Mouse (Mus musculus): ENCODE results near the gene Rfx4. TPM values are rescaled to one million over a fixed set of nuclear protein-coding genes. Genes with fewer than 3 reads are reported as not detected.

Rfx4 gene
- total RNA-seq, 2 experiments from 2014 or later: 0.16 TPM; not detected in 1

DNA sequence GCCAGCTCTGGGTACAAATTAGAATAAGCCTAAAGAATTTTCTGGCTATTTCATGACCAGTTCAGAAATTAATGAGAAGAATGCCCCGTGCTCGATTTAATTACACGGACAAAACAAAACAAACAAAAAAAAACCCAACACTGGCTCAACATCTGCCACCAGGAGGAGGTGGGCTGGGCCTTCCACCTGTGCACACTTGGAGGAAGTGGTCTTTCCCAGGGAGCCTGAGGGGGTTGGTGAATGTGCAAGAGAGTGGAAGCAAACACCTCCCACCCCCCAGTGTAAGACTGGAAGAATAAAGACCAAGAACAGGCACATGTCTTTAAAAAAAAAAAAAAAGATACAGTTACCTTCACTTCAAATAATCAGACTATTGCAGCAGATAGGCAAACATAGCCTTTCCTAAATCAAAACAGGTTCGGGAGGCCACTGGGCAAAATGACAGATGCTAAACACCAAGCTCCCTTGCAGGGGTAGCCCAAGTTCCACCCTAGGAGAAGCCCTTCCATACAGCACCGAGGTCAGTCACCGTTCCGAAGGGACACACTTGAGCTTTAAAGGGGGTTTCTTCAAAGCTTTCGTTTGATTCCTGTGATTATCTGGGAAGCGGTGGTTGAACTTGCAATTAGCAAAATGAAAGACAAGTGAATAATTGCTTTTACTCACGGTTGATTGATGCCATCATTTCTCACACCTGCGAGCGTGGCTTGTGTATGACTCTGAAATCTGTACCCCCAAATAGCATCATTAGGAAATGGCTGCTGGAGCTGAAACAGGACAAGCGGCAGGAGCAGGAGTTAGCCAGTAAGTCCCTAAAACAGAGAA is 103.9 kb downstream of the Rfx4 start:
- DNase-seq (ENCODE audit: low spot score in 2 of 2): no peak

DNA sequence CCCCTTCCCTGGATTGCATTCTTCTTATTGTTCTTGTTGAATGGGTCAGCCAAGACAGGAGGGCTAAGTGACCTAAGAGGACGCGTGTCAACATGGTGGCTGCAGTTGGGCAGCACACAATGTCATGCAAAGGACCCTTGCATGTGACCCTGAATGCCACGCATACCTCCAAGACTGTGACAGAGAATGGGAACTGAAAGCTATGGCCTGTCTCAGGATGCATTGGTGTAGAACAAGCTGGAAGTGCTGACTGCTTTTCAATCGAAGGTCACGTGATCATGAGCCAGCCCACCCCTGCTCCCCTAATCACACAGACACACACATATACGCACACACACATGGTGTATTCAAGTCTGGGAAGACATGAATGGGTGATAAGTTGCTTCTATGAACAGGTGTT is 107.6 kb downstream of the Rfx4 start:
- DNase-seq (ENCODE audit: low spot score in 2 of 2): no peak

DNA sequence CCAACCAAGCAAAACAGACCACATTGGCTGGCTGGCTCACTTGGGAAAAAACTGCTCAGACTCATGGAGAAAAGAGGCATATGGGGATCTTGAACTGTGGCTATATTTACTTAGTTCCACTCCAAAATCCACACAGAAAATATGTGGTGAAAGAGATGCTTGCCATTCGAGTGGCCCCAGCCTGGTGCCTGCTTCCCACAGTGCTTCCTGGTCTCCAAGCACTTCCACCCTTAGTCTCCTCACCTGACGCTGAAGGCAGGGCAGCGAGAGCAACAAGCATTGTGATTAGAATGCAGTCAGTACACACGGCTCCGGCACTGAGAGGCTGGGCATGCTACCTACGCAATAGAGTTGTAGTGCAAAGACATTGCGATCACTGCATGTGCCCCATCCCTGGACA is 111.7 kb downstream of the Rfx4 start:
- no peak for DNase-seq (ENCODE audit: low spot score in 2 of 2)

DNA sequence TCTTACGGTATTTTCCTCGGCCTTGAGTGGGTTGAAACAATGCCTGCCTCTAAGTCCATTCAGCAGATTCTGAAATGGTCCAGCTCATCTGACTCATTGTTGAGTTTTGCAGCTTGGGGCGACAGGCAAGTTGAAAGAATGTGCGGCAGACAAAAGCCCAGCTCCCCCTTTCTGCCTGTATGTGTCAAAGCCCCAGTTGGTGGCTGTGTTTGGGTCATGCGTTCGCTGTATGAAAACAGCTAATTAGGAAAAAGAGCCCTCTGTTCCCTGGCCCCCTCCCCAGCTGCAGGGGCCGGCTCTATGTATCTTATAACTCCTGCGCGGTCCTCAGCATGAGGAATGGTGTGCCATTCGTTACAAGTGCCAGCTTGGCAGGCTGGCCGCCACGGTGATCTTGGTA is 115.4 kb downstream of the Rfx4 start:
- no peak for DNase-seq (ENCODE audit: low spot score in 2 of 2)

DNA sequence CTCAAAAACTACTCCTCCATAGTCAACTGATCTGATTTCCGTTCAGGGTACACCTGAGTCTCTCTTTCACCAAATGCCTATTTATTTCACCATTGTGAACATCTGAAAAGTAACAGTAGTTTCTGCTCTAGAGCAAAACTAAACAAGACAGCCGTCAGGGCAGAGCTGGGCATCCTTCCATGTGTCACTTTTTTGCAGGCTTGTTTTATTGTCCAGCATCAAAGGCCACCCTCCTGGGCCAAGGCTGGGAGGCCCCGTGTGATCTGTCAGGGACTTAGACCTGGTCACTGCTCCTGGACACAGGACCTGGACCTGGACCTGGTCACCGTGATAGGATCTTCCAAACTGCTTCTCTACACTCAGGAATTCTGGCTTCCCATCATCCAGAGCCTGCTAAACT is 116.1 kb downstream of the Rfx4 start:
- no peak for DNase-seq (ENCODE audit: low spot score in 2 of 2)

DNA sequence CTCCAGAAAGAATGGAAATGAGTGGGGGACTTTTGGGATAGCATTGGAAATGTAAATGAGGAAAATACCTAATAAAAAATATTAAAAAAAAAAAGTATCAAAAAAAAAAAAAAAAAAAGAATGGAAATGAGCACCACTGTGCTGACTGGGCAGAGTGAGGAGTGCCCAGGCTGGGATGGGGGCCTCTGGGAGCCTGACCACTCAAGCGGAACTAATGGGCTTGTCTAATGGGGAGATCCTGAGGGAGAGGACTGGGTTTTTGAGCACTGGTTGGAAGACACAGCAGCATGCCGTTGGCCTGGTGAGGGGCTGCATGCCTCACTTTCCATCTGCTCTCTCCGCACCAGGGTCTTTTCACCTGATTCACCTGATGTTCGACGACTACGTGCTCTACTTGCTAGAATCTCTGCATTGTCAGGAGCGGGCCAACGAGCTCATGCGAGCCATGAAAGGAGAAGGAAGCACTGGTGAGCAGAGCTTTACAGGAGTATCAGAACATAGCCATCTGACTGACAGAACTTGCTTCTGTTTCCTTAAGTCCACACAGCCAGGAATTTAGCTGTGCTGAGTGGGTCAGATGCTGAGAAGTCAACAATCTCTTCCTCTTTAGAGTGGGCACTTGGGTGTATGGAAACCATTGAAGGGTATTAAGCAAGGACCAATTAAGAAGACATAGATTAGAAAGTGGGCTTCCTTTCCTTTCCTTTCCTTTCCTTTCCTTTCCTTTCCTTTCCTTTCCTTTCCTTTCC is 124.1 kb downstream of the Rfx4 start:
- DNase-seq (ENCODE audit: low spot score in 2 of 2): no peak

DNA sequence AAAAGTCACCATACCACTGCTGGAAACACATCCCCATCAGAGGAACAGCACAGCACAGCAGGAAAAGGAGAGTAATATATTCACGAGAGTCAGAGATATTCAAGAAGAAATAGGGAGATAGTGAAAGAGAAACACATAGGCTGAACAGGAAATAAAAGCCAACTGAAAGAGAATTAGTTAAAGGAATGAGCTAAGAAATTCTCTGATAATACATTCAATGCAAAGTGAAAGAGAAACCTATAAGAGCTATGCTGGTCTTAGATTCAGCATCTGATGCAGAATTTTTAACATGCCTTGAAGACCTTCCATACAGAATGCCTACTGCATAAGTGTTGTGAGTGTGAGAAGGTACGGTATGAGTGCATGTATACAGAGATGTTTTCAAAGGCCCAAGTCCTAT is 126.7 kb downstream of the Rfx4 start:
- no peak for DNase-seq (ENCODE audit: low spot score in 2 of 2)

DNA sequence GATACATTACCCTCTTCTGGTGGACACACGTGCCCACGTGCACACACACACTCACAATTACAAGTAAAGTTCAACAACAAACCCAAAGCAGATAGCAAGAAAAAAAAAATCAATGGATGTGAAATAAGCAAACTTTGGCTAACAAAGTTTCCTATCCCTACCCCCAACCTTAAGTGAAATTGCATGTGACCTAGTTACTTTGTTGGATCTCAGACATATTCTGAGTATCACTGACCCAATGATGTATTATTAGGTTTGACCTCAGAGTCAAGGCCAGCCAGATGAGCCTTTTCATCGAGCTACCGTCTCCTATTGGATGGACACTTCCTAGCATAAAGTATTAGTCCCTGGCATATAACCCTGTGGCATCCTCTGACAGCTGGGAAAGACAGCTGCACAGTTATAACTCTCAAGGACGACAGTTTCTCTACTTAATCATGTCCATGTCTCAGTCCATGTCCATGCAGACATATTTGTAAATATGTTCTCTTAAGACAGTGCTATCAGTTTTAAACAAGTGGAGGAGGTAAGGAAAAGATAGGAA is 129.6 kb downstream of the Rfx4 start:
- no peak for DNase-seq (ENCODE audit: low spot score in 2 of 2)

DNA sequence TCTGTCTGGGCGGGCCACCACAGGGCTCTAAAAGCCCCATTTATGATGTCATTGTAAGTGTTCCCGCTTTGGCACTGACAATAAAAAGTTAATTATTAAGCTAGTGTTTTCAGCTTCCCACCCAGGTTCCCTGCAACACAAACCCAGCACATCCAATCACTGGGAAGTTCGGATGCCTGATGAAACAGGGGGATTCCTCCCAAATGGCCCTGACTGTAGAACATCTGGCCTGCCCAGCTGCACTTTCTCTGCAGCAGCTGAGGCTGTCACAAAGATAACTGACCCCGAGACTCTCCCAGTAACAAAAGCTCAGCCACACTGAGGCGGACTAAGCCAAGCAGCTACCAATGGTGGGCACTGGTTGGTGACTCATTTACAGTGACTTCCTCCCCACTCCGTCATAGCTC is 130.4 kb downstream of the Rfx4 start:
- DNase-seq (ENCODE audit: low spot score in 2 of 2): no peak

DNA sequence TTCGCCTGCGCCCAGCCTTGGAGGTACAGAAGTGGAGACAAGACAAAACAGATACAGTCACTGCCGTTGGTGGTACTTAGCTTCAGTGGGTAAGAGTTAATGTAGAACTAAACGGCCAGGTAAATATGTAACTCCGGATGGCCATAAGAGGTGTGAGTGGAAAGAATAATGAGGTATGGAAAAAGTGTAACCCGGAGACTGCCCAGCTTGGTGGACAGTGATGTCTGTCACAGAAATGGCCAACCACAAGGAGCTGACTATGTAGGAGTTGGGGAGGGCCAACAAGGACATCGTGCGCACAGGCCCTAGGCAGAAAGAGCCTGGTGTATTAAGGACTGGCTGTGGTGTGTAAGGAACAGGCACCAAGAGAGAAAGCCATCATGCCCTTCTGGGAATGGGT is 130.9 kb downstream of the Rfx4 start:
- no peak for DNase-seq (ENCODE audit: low spot score in 2 of 2)

DNA sequence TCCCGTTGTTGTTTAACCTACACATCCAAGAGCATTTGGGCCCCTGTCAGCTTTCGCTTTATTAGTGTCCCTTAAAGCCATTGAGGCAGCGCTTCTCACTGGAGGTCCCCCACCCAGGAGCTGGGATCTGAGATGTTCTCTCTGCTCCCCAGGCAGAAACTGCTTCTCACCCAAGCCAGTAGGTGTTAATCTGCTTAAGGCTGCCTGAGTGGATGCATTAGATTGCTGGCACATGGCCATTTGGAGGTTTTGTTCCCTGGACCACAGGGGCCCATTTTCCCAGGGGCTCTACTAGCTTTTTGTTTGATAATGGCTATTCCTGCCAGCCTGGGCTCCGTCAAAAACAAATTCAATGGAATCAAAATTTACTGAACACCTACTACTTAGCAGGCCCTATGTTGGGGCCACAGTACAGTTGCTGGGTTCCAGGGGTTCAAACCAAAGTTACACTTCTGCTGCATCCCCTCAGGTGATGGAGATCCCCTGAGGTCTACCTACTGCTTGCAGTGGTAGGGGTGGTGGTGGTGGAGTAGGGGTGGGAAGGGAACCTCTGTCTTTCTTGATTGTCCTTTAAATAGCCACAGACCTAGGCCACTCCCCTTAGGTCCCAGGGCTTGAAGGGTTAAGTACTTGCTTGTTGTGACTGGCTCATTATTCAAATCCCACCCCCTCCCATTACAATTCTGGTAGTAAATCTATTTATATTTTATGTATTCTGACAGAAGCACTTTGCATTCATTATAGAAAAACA is 133.4 kb downstream of the Rfx4 start:
- no peak for DNase-seq (ENCODE audit: low spot score in 2 of 2)

DNA sequence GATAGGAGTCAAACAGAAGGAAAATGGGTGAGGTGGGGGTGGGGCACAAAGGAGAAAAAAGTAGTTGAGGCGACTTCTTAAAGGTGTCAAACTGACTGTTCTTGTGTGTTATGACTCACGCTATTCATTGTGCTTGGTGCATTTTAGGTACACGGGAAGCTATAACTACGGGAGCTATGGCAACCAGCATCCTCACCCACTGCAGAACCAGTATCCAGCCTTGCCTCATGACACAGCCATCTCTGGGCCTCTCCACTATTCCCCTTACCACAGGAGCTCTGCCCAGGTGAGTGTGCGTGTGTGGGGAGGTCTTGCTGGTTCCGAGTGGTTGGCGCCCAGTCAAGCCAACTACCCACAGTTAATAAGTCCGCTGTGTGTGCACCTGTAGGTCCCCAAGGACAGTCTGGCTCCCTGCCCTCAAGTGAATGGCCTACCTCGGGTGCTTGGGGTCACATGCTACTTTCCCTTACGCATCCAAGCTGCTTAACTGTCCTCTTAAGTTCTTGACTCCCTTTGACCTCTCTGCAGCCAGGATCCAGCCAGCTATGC is 140.0 kb downstream of the Rfx4 start:
- no peak for DNase-seq (ENCODE audit: low spot score in 2 of 2)

DNA sequence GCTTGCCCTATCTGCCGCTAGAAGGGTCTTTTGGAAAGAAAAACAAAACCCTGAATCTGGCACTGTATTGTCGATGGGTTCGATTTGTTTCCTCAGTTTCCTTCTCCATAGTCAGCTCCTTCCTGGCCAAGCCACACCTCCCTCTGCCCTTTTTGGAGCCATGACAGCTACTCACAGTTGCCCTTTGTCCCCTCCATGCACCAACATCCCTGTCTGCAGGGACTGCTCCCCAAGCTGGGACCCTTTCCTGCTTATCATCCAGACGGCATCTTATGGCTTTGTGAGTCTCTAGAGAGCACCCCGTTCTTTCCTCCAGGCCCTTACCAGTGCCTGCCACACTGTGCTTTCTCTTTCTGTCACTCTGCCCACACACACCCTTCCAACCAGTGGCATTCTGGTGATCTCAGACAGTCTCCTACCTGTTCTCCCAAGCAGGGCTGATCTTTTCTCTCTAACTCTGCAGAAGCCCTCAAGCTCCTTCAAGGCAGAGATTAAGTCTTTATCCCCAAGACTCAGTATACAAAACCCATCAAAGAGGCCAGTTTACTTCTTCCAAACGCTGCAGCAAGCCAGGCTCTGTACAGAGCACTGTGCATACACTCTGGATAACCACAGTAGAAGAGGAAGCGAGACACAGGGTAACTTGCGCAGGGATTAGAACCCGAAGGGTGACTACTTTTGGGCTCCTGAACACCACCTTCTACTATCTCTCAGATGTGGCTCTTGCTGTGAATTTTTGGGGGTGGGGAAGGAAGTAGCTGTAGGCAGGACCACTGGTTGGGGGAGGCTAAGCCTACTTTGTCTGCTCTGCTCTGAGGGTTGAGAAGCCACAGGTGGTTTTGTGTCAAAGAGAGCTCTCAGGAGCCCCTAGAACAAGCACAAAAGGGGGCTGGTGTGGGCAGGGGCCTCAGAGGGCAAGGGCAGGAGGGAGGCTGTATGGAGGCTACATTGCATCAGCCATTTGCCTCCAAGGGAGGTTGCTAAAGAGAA is 141.4 kb downstream of the Rfx4 start:
- DNase-seq (ENCODE audit: low spot score in 2 of 2): no peak

DNA sequence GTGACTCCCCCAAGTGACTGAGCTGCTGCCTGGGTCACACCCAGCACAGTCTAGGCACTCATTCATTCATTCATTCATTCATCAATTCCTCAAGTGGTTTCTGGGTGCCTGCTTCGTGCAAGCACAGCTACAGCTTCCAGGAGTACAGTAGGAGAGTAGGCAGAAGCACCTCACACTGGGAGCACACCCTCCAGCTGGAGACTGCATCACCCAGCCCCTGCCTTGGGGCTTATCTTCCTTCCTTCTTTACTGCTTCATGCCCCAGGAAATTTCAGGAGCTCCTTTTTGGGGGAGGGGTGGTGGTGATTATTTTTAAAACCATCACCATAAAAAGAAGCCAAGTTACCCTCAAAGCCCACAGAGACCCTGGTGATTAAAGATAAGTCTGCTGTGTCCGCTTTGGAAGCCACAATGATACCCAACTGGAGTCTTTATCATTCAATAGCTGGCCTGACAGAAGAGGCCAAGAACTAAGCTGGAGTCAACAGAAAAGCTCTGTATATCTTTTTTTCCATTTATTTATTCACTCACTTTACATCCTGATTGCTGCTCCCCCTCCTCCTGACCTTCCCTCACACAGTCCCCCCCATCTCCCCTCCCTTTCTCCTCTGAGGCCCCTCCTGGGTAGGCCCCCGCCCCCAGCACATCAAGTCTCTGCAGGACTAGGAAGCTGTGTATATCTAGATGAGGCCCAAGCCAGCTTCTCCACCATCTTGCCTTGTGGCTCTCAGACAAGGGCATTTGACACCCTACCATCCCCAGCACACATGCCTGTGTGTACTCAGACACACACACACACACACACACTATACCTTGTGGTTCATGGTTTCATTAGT is 142.5 kb downstream of the Rfx4 start:
- no peak for DNase-seq (ENCODE audit: low spot score in 2 of 2)

DNA sequence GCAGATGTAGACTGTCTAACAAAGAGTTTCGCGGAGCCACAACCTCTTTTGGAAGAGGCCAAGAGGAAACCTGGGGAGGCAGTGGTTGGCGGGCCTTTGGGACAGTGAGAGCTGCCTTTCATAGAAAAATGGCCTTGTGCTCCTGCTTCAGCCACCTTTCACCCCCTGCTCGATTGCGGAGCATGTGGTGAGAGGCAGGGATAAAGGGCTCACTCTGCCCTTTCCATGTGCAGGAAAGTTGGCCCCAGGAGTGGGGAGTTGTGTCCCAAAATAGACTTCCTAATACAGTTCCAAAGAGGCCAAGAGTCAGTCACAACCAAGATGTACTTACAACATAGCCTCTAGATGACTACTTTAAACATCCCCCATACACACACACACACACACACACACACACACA is 145.8 kb downstream of the Rfx4 start:
- no peak for DNase-seq (ENCODE audit: low spot score in 2 of 2)

DNA sequence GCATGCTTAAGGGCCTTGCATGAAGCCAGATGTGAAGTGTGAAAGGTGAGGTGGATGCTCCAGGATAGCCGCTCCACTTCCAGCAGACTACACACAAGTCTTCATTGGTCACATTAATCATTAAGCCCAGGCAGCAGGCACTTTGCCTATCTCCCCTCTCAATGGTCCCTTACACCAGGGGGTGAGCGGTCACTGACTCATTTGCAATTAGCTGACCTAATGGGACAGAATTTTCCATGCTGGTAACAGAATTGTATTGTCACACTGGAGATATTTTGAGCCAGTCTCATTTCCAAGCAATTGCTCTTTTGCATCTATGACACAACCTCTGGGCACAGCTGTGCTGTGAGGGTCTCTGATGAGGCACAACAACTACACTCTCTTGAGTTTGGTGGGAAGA is 146.4 kb downstream of the Rfx4 start:
- no peak for DNase-seq (ENCODE audit: low spot score in 2 of 2)

DNA sequence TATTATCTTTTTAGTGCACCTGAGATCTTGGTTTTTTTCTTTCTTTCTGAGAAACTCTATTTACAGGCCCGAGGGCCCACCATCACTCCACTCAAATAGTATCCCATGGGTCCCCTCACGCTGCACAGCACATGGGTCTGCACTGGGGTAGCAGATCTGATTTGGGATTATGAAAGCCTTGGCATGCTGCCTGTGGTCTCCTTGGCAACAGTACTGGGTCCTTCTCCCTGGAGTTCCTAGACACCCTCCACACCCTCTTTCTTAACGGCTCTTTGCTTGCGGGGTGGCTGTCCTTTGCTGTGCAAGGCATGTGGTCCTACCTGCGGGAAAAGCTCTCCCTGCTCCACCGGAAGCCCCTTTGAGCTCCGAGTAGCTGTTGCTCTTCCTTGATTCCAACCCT is 147.4 kb downstream of the Rfx4 start:
- no peak for DNase-seq (ENCODE audit: low spot score in 2 of 2)

DNA sequence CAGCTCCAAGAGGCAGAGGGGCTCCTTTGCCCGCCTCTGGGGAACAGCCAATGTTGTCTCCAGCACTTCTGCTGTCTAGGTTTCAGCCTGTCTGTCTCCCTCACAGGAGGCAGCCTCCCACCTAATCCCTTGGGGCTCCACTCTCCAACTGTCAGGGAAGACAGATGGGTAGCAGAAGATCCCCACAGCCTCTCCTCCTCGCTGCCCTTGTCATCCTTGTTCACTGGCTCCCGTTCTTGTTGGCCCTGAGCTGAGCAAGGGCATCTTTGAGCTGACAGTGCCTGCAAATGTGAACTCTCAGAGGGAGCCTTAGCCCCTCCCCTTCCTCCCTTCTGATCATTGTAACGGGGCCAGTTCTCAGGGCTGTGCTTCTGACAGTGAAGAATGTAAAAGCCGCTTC is 147.9 kb downstream of the Rfx4 start:
- DNase-seq (ENCODE audit: low spot score in 2 of 2): no peak

DNA sequence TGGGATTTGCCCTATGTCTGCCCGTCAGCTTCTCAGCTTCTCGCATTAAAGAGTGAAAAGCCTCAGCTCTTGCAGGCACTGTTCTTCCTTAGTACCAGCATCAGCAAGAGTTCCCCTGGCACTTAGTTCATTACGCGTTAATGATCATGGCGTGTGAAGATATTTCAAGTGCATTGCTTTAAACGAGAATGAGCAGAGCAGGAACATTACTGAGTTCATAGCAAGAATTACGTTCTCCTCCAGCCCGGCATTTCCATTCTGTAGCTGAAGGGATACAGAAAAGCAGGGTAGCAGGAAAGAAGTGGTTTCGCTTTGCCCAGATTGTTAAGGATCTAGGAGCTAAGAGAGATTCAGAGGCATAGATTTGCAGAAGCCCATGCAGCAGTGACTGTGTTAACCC is 151.0 kb downstream of the Rfx4 start:
- DNase-seq (ENCODE audit: low spot score in 2 of 2): no peak
